Comparison of ENCODE assay signal across 9 mouse cellular contexts in the genomic region with DNA sequence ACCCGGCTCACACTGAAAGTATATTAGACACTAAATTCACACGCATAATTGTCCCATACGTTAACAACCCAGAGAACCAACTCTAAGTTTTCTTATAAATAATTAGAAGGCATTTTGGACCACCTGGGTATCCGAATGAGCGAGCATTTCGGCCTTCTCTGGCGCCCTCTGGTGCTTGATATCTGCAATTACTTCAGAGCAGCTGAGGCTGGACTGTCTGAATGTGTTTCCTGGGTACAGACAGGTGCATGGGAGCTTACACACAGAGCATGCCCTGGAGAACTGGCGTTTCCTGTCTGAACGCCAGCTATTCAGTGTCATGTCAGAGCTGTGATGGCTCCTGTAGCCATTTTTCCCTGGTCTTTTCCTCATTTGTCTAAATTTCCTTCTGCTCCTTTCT. TPM values are rescaled to one million over a fixed set of nuclear protein-coding genes. Genes with fewer than 3 reads are reported as not detected.
DNase-seq lines count a peak whose midpoint lies in the region; ATAC-seq and TF ChIP-seq lines count a peak whose summit lies in the region.
"Had no signal": no experiment of that assay in that cellular context is flagged by ENCODE, and none has a peak within 500 bp of the region (broad histone marks: within the 10 kb centered on the region; RNA-seq: fewer than 3 reads in every experiment).

No protein-coding gene starts in this region.

- peaks cover 21% of the 10 kb centered on the region for H3K27me3 ChIP-seq in heart, embryonic 12.5 days (replicated peaks)
- H3K27me3 ChIP-seq in C2C12 (ENCODE audit: control insufficient read depth, insufficient read depth, insufficient read length): no peaks in the 10 kb centered on the region
- peaks cover 21% of the 10 kb centered on the region for H3K27me3 ChIP-seq in embryonic facial prominence, embryonic 14.5 days (replicated peaks; ENCODE audit: control insufficient read depth, insufficient read depth, low read length)
- H3K27me3 ChIP-seq in stomach, embryonic 16.5 days (ENCODE audit: control insufficient read depth, insufficient read depth, low read length): peaks cover 7% of the 10 kb centered on the region; the same call in 1 of the 2 replicates

- H3K4me2 ChIP-seq in heart, embryonic 12.5 days: no peak overlapping the region
- no peak overlapping the region for H3K4me2 ChIP-seq in embryonic facial prominence, embryonic 14.5 days (ENCODE audit: low read depth, low read length)
- 0 out of 2 replicates have a peak overlapping the region, but pooled peaks have one; percentile 31 for H3K4me2 ChIP-seq in stomach, embryonic 16.5 days (ENCODE audit: low read depth, low read length)
- H3K4me2 ChIP-seq: limb, embryonic 13.5 days had no signal

- no peak overlapping the region for H3ac ChIP-seq in C2C12 (ENCODE audit: control insufficient read depth, insufficient read length, low read depth)

- no peak overlapping the region for H3K9ac ChIP-seq in heart, embryonic 12.5 days
- no peak overlapping the region for H3K9ac ChIP-seq in embryonic facial prominence, embryonic 14.5 days (ENCODE audit: low read depth, low read length)
- no peak overlapping the region for H3K9ac ChIP-seq in stomach, embryonic 16.5 days (ENCODE audit: low read length)
- H3K9ac ChIP-seq: limb, embryonic 13.5 days had no signal

- H3K79me3 ChIP-seq in C2C12 (ENCODE audit: low read depth): no peaks in the 10 kb centered on the region

- H3K27ac ChIP-seq in heart, embryonic 12.5 days (ENCODE audit: poor library complexity, severe bottlenecking): no peak overlapping the region
- H3K27ac ChIP-seq in embryonic facial prominence, embryonic 14.5 days (replicated peaks; ENCODE audit: low read depth, low read length): no peak overlapping the region
- no peak overlapping the region for H3K27ac ChIP-seq in stomach, embryonic 16.5 days (ENCODE audit: low read length)
- H3K27ac ChIP-seq: limb, embryonic 13.5 days had no signal

- TF ChIP-seq CTCF in C2C12 (IDR thresholded peaks at IDR 0.05; ENCODE audit: control insufficient read depth, insufficient read depth, insufficient read length): peak; percentile 39

- H3K4me3 ChIP-seq in heart, embryonic 12.5 days: no peak overlapping the region
- no peak overlapping the region for H3K4me3 ChIP-seq in C2C12 (ENCODE audit: insufficient read depth, poor library complexity, severe bottlenecking)
- no peak overlapping the region for H3K4me3 ChIP-seq in embryonic facial prominence, embryonic 14.5 days (ENCODE audit: low read depth, low read length)
- H3K4me3 ChIP-seq in stomach, embryonic 16.5 days (replicated peaks; ENCODE audit: low read length): no peak overlapping the region
- H3K4me3 ChIP-seq: limb, embryonic 13.5 days had no signal

- no peaks in the 10 kb centered on the region for H3K36me3 ChIP-seq in heart, embryonic 12.5 days
- no peaks in the 10 kb centered on the region for H3K36me3 ChIP-seq in C2C12 (ENCODE audit: control insufficient read depth, insufficient read depth)
- no peaks in the 10 kb centered on the region for H3K36me3 ChIP-seq in embryonic facial prominence, embryonic 14.5 days (ENCODE audit: control insufficient read depth, insufficient read depth, low read length)
- no peaks in the 10 kb centered on the region for H3K36me3 ChIP-seq in stomach, embryonic 16.5 days (ENCODE audit: control insufficient read depth, insufficient read depth, low read length)
- H3K36me3 ChIP-seq: limb, embryonic 13.5 days had no signal

- H3K9me3 ChIP-seq in heart, embryonic 12.5 days (replicated peaks): no peaks in the 10 kb centered on the region
- H3K9me3 ChIP-seq in embryonic facial prominence, embryonic 14.5 days (ENCODE audit: control insufficient read depth, low read length): peaks cover 6% of the 10 kb centered on the region; the same call in 1 of the 2 replicates
- H3K9me3 ChIP-seq in stomach, embryonic 16.5 days (replicated peaks; ENCODE audit: control insufficient read depth, low read length): no peaks in the 10 kb centered on the region

- 4% methylated on average over 9 of the region's 9 CpGs for WGBS in heart, embryonic 12.5 days
- 4% methylated on average over 9 of the region's 9 CpGs for WGBS in embryonic facial prominence, embryonic 14.5 days
- 5% methylated on average over 9 of the region's 9 CpGs for WGBS in stomach, embryonic 16.5 days

- no peaks in the 10 kb centered on the region for H3K79me2 ChIP-seq in C2C12 (ENCODE audit: control insufficient read depth, insufficient read depth)

- H3K4me1 ChIP-seq in heart, embryonic 12.5 days (replicated peaks): peaks cover 3% of the 10 kb centered on the region; the same call in 1 of the 2 replicates
- no peaks in the 10 kb centered on the region for H3K4me1 ChIP-seq in embryonic facial prominence, embryonic 14.5 days (ENCODE audit: control insufficient read depth, insufficient read depth, low read length)
- no peaks in the 10 kb centered on the region for H3K4me1 ChIP-seq in stomach, embryonic 16.5 days (ENCODE audit: control insufficient read depth, insufficient read depth, low read length)

- DNase-seq in heart, adult 8-10 months (ENCODE audit: low spot score): peak; percentile 54
- peak; percentile 54 for DNase-seq in adrenal gland, postnatal 25 days
- DNase-seq in embryonic facial prominence, embryonic 14.5 days (ENCODE audit: low spot score): peak; percentile 57
- DNase-seq in kidney, postnatal 10 days: peak; percentile 71

- no peak for ATAC-seq in heart, embryonic 12.5 days (ENCODE audit: insufficient number of reproducible peaks, low FRiP score)
- ATAC-seq in embryonic facial prominence, embryonic 14.5 days (ENCODE audit: low read depth): 0 out of 2 replicates have a peak, but pooled peaks have one; percentile 37
- peak; percentile 54; the same call in 1 of the 2 replicates for ATAC-seq in megakaryocyte, adult 5-6 weeks (ENCODE audit: poor library complexity, severe bottlenecking)
- ATAC-seq in stomach, embryonic 16.5 days (ENCODE audit: insufficient read depth, low FRiP score): 0 out of 2 replicates have a peak, but pooled peaks have one; percentile 41

TF ChIP-seq in C2C12, 6 proteins besides CTCF, POLR2A, EP300 and RAD21:
- TF ChIP-seq CEBPB (IDR thresholded peaks at IDR 0.05; ENCODE audit: low read depth) (no peak), USF1 (IDR thresholded peaks at IDR 0.05; ENCODE audit: low read depth) (no peak), MYOG (IDR thresholded peaks at IDR 0.05; ENCODE audit: control insufficient read depth, extremely low read depth, insufficient read length) (no peak), MAX (IDR thresholded peaks at IDR 0.05) (no peak), MYOD1 (IDR thresholded peaks at IDR 0.05; ENCODE audit: control insufficient read depth, insufficient read length, low read depth) (no peak), FOSL1 (IDR thresholded peaks at IDR 0.05; ENCODE audit: insufficient read depth, low read length, poor library complexity, severe bottlenecking) (no peak)

RNA-seq across cellular contexts. Expression of a gene that starts 4.1 kb away (rescaled TPM):
- total RNA-seq in heart, adult 8-10 months (2022): 10 to 100 TPM; 20.8 to 28.2 (median 24.6) TPM
- polyA plus RNA-seq in heart, embryonic 12.5 days (2016; fragmentation: Nextera tagmentation; extraction: Ambion mirVana): 18.4 and 19.5 TPM in 2 replicates
- 0.66 TPM for polyA plus RNA-seq in C2C12 (2012; fragmentation: generic; extraction: Trizol)
- total RNA-seq in adrenal gland, postnatal 25 days (2021): 36.6 and 42.5 TPM in 2 replicates
- 10.5 TPM in 2 replicates for polyA plus RNA-seq in embryonic facial prominence, embryonic 14.5 days (2014; fragmentation: Nextera tagmentation; extraction: Ambion mirVana)
- 27.5 and 28.2 TPM in 2 replicates for total RNA-seq in megakaryocyte, adult 5-6 weeks (2015)
- 24.7 and 33.0 TPM in 2 replicates for total RNA-seq in megakaryocyte, adult 5-6 weeks (2017)
- 24.8 and 25.3 TPM in 2 replicates for polyA plus RNA-seq in stomach, embryonic 16.5 days (2015; fragmentation: Nextera tagmentation; extraction: Ambion mirVana)

RNA-seq across cellular contexts. Expression of a gene that starts 23.4 kb away (rescaled TPM):
- total RNA-seq in heart, adult 8-10 months (2022): 10 to 100 TPM; 12.7 to 17.0 (median 15.7) TPM
- polyA plus RNA-seq in heart, embryonic 12.5 days (2016; fragmentation: Nextera tagmentation; extraction: Ambion mirVana): 53.8 and 59.1 TPM in 2 replicates
- polyA plus RNA-seq in C2C12 (2012; fragmentation: generic; extraction: Trizol): 29.3 TPM
- total RNA-seq in adrenal gland, postnatal 25 days (2021): 34.1 and 38.4 TPM in 2 replicates
- 53.0 and 57.8 TPM in 2 replicates for polyA plus RNA-seq in embryonic facial prominence, embryonic 14.5 days (2014; fragmentation: Nextera tagmentation; extraction: Ambion mirVana)
- total RNA-seq in megakaryocyte, adult 5-6 weeks (2015): 39.2 and 41.2 TPM in 2 replicates
- 30.2 and 33.9 TPM in 2 replicates for total RNA-seq in megakaryocyte, adult 5-6 weeks (2017)
- polyA plus RNA-seq in stomach, embryonic 16.5 days (2015; fragmentation: Nextera tagmentation; extraction: Ambion mirVana): 40.1 and 42.0 TPM in 2 replicates
